Mouse (Mus musculus) midbrain, embryonic 15.5 days (tissue): ENCODE results near the gene Ugt1a5. TPM values are rescaled to one million over a fixed set of nuclear protein-coding genes. Genes with fewer than 3 reads are reported as not detected.

ENCODE experiments used
- ATAC-seq: fragments of 200-750 bp; cut with Nextera tagmentation; replicated peaks from 2 replicates; pipeline ENCODE4 v1.8.0; 2017; ENCODE audit warnings: moderate TSS enrichment
- H3K27ac ChIP-seq: fragments of 300-500 bp; sonication (generic); 2 replicates; pipeline ENCODE4 v1.5.1; 2015; ENCODE audit warnings: mild to moderate bottlenecking, inconsistent platforms
- H3K27me3 ChIP-seq: fragments of 300-500 bp; sonication (generic); replicated peaks from 2 replicates; pipeline ENCODE4 v1.6.1; 2015; ENCODE audit warnings: inconsistent platforms
- H3K36me3 ChIP-seq: fragments of 300-500 bp; sonication (generic); replicated peaks from 2 replicates; pipeline ENCODE4 v1.6.1; 2015; ENCODE audit warnings: inconsistent platforms
- H3K4me1 ChIP-seq: fragments of 300-500 bp; sonication (generic); 2 replicates; pipeline ENCODE4 v1.6.1; 2015; ENCODE audit warnings: inconsistent platforms
- H3K4me2 ChIP-seq: fragments of 300-500 bp; sonication (generic); 2 replicates; pipeline ENCODE4 v1.6.1; 2015; ENCODE audit warnings: inconsistent platforms, mild to moderate bottlenecking, moderate library complexity
- H3K4me3 ChIP-seq: fragments of 300-500 bp; sonication (generic); 2 replicates; pipeline ENCODE4 v1.5.1; 2015; ENCODE audit warnings: mild to moderate bottlenecking, inconsistent platforms
- H3K9ac ChIP-seq: fragments of 300-500 bp; sonication (generic); 2 replicates; pipeline ENCODE4 v1.6.1; 2015; ENCODE audit warnings: mild to moderate bottlenecking, inconsistent platforms
- H3K9me3 ChIP-seq: fragments of 300-500 bp; sonication (generic); 2 replicates; pipeline ENCODE4 v1.6.1; 2016; ENCODE audit warnings: inconsistent platforms
- WGBS: fragments of 180-500 bp; shearing (Covaris S2); methylation state at CpG from one replicate; pipeline ENCODE4 v1.1.7; 2015; ENCODE audit warnings: mixed read lengths; 5-methylcytosine and 5-hydroxymethylcytosine counted together
- polyA plus RNA-seq: library from polyadenylated mRNA; unstranded; fragments of >200 nt; fragmentation: Nextera tagmentation; extraction: Ambion mirVana; gene quantifications from 2 replicates; pipeline ENCODE4 v1.2.1, GENCODE M21; 2015

Ugt1a5 gene
- polyA plus RNA-seq, 1 experiment from 2014 or later = not detected

DNA sequence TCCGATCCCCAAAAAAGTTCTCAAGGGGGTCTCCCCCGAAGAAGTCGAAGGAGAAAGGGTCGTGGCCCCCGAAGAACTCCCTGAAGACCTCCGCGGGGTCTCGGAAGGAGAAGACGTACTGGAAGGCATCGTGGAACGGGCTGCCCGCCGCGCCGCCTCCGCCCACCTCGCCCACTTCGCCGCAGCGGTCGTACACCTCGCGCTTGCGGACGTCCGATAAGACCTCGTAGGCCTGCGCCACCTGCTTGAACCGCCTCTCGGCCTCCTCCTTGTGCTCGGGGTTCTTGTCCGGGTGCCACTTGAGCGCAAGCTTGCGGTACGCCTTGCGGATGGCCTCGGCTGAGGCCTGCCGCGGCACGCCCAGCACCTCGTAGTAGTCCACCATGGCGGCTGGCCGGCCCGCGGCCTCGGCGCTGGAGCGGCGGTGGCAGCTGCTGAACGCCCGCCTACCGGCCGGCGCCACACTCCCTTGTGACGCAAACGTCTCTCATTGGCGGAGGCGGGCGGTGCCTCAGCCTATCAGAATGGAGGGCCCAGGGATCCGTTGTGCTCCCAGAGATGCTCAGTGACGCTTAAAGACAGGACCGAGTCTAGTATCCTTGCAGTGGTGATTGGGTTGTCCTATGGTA lies 39.6 kb downstream of the Ugt1a5 start, which contains the start of gene Dnajb3:
TSS of gene Dnajb3 (minus strand) at position 489 of the 629 bp plus-strand sequence.
- H3K9ac ChIP-seq = peak within 1 kb of the TSS; percentile 73
- H3K9me3 ChIP-seq = no peaks in the 10 kb centered on the region; the same call in 1 of the 2 replicates
- H3K36me3 ChIP-seq = no peaks in the 10 kb centered on the region
- no peaks in the 10 kb centered on the region for H3K27me3 ChIP-seq
- H3K27ac ChIP-seq = peak within 1 kb of the TSS; percentile 58; the same call in 1 of the 2 replicates
- peak; percentile 100 for ATAC-seq
- peak within 1 kb of the TSS; percentile 89 for H3K4me2 ChIP-seq
- H3K4me3 ChIP-seq = peak within 1 kb of the TSS; percentile 58
- H3K4me1 ChIP-seq = peaks cover 10% of the 10 kb centered on the region
- WGBS = 6% methylated on average over 62 of the region's 62 CpGs

DNA sequence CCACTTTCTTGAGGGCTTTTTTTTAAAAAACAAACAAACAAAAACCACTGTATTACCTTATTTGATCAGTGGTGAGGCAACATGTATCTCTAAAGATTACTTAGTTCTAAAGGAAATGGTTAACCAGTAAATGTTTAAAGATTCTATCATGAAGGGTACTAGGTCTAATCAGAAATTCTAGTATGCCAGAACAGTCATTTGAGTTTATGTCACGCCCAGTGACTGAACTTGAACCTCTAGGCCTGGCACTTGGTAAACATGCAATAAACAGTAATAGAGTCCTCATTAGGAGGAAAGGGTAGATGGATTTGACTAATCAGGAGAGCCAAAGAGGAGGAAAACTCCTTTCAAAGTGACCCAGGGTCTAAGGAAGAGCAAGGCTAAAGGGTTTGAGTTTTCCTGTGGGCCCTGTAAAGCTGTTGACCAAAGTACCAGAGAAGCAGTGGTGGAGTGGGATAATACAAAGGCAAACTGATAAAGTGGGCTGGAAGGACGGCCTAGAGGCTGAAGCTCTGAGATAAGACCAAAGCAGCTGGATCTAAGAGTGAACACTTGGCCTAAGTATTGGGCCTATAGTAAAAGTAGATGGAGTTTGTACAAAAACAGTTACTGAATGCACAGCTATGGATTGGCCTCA lies 41.1 kb downstream of the Ugt1a5 start:
- ATAC-seq = no peak
- Histone ChIP-seq H3K4me3 (no peak overlapping the region), H3K27me3 (no peaks in the 10 kb centered on the region), H3K9ac (no peak overlapping the region), H3K4me2 (no peak overlapping the region), H3K36me3 (no peaks in the 10 kb centered on the region), H3K4me1 (peaks cover 10% of the 10 kb centered on the region), H3K9me3 (peaks cover 8% of the 10 kb centered on the region), H3K27ac (no peak overlapping the region)
- 82% methylated on average over 2 of the region's 2 CpGs for WGBS

DNA sequence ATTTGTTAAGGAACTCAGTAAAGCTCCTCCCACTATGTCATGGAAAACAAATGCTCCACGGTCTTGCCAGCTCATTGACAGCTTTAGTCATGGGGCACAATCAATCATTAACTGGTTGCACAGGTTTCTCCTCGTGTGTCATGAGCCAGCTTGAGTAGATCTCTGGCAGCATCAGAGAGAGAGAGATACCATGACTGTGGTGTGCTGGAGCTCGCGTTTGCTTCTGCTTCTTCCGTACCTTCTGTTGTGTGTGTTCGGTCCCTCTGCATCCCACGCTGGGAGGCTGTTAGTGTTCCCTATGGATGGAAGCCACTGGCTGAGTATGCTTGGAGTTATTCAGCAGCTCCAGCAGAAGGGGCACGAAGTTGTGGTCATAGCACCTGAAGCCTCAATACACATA lies 46.0 kb downstream of the Ugt1a5 start, which contains the start of gene Ugt1a1:
TSS of gene Ugt1a1 (plus strand) at position 148 of the 400 bp plus-strand sequence.
- H3K36me3 ChIP-seq = no peaks in the 10 kb centered on the region
- H3K4me1 ChIP-seq = no peaks in the 10 kb centered on the region
- H3K9ac ChIP-seq = no peak within 1 kb of the TSS
- 70% methylated on average over 8 of the region's 8 CpGs for WGBS
- no peaks in the 10 kb centered on the region for H3K27me3 ChIP-seq
- H3K27ac ChIP-seq = no peak within 1 kb of the TSS
- no peak within 1 kb of the TSS for H3K4me3 ChIP-seq
- no peak within 1 kb of the TSS for H3K4me2 ChIP-seq
- H3K9me3 ChIP-seq = peaks cover 52% of the 10 kb centered on the region
- ATAC-seq = 0 out of 2 replicates have a peak, but pooled peaks have one; percentile 25

DNA sequence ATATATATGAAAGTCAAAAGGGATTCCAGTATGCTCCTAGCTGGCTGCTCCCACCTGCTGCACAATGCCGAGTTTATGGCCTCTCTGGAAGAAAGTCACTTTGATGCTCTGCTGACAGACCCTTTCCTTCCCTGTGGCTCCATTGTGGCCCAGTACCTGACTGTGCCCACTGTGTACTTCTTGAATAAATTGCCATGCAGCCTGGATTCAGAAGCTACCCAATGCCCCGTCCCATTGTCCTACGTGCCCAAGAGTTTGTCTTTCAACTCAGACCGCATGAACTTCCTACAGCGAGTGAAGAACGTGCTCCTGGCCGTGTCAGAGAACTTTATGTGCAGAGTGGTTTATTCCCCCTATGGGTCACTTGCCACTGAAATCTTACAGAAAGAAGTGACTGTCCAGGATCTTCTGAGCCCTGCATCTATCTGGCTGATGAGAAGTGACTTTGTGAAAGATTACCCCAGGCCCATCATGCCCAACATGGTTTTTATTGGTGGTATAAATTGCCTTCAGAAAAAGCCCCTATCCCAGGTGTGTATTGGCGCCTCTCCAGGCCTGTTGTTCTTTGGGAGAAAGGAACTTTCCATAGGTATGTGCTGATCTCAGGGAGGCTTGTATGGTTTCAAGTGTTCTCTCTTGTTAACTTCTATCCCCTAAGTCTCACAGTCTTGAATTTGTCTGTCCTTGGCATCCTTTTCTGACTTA lies 46.7 kb downstream of the Ugt1a5 start:
- Histone ChIP-seq H3K27ac (no peak overlapping the region), H3K36me3 (no peaks in the 10 kb centered on the region), H3K9me3 (peaks cover 59% of the 10 kb centered on the region), H3K4me3 (no peak overlapping the region), H3K9ac (no peak overlapping the region), H3K4me1 (no peaks in the 10 kb centered on the region), H3K27me3 (no peaks in the 10 kb centered on the region), H3K4me2 (no peak overlapping the region)
- 61% methylated on average over 8 of the region's 8 CpGs for WGBS
- 0 out of 2 replicates have a peak, but pooled peaks have one; percentile 12 for ATAC-seq

DNA sequence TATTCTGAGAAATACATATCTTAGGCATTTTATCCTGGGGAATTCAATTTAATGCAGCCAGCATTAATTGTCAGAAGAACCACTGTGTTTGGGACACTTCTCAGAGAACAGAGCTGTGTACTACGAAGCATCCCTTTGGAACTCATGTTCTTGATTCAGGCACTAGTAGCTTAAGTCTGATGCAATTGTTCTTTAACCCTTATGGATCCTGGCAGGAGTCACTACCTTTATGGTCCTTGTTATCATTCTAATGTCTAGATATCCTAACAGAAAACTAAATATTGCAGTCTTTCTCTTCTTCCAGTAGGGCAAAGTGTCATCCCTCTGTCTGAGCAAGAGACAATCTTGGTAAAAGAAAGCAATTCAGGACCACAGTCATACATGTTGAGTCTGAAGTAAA lies 47.2 kb downstream of the Ugt1a5 start:
- Histone ChIP-seq H3K9ac (no peak overlapping the region), H3K27ac (no peak overlapping the region), H3K4me3 (no peak overlapping the region), H3K36me3 (no peaks in the 10 kb centered on the region), H3K4me2 (no peak overlapping the region), H3K9me3 (peaks cover 61% of the 10 kb centered on the region), H3K27me3 (no peaks in the 10 kb centered on the region), H3K4me1 (no peaks in the 10 kb centered on the region)
- no peak for ATAC-seq
- 77% methylated on average over 1 of the region's 1 CpGs for WGBS

DNA sequence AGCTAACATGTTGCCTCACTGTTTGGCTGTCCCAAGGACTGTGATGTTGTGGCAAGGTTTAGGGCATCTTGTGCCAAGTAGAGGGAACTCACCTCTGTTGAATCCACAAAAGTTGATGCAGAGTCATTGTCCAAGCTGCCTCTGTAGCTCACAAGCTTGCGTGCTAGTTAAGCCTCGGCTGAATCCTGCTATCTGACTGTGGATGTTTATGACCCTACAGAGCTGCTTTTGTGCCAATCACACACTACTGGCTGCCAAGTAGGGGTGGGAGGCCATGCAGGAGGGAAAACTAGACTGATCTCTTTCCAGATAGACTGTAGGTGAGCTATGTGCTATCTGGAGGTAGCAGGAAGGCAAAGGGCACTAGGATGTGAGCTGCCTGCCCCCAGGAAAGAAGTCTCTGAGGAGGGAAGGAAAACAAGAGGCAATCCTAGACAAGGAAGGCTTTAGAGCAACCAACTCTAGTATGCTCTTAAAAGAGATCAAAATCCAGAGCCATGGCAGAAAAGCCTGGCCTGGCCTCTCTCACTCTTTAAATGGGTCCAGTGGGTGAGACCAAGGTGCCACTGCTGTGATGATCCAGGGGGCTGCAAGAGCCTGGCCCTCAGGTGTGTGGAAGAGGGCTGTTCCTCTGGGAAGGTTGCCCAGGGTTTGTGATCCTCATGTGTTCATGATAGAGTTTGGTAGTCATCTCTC lies 48.1 kb downstream of the Ugt1a5 start:
- no peak for ATAC-seq
- Histone ChIP-seq H3K27me3 (no peaks in the 10 kb centered on the region), H3K27ac (no peak overlapping the region), H3K9me3 (peaks cover 61% of the 10 kb centered on the region), H3K4me2 (no peak overlapping the region), H3K4me3 (no peak overlapping the region), H3K4me1 (no peaks in the 10 kb centered on the region), H3K36me3 (no peaks in the 10 kb centered on the region), H3K9ac (no peak overlapping the region)
- WGBS = 83% methylated on average over 2 of the region's 2 CpGs

DNA sequence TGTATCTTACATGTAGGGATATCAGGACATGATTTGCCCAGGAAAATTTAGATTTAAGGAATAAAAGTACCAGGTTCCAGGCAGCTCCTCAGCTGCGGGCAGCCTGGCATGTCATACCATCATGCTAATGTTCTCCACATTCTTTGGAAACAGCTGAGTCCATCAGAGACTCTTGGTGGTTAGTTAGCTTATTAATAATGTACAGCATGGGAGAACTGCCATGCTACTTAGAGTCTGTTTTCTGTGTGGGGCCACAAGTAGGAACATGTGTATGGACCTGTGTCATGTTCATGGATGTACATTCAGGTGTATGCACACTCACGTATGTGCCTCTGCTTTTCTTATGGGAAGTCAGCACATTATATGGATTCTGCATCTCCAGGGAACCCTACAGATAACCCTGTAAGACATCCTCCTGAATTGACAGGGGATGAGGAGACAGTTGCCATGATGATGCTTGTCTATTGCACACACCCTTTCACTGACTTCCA lies 48.7 kb downstream of the Ugt1a5 start:
- Histone ChIP-seq H3K27ac (no peak overlapping the region), H3K4me2 (no peak overlapping the region), H3K9me3 (peaks cover 61% of the 10 kb centered on the region), H3K4me1 (no peaks in the 10 kb centered on the region), H3K27me3 (no peaks in the 10 kb centered on the region), H3K36me3 (no peaks in the 10 kb centered on the region), H3K9ac (no peak overlapping the region), H3K4me3 (no peak overlapping the region)
- 79% methylated on average over 2 of the region's 2 CpGs for WGBS
- no peak for ATAC-seq

DNA sequence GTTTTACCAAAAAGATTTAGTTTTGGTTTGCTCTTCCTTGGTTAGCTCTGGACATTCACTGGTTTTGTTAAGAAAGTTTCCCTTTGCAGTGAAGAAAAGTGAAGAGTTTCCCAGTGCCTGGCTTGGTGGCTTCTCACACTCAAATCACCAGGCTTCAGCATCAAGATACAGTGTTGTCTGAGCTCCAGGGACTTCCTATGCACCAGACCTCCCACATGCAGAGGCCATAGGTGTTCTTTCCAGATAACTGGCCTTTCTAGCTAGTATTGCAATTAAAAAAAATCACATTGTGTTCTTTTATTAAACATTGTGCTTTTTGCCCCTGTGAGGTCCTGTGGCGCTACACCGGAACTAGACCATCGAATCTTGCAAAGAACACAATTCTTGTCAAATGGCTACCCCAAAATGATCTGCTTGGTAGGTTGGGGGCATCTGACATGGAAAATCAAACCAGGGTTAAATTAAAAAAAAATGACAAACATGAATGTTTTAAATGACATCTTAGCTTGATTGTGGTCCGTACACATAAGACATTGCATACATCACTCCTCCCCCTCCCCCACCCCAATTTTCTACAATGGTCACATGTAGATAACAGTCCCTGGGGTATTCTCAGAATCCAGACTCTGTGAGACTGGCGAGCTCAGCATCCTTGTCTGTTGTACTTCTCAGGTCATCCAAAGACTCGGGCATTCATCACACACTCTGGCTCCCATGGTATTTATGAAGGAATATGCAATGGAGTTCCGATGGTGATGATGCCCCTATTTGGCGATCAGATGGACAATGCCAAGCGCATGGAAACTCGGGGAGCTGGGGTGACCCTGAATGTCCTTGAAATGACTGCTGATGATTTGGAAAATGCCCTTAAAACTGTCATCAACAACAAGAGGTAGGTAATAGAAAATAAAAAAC lies 49.9 kb downstream of the Ugt1a5 start:
- no peaks in the 10 kb centered on the region for H3K27me3 ChIP-seq
- no peak overlapping the region for H3K27ac ChIP-seq
- no peak overlapping the region for H3K4me3 ChIP-seq
- H3K9me3 ChIP-seq = peaks cover 61% of the 10 kb centered on the region
- no peaks in the 10 kb centered on the region for H3K36me3 ChIP-seq
- 73% methylated on average over 10 of the region's 10 CpGs for WGBS
- no peak for ATAC-seq
- no peak overlapping the region for H3K4me2 ChIP-seq
- H3K4me1 ChIP-seq = no peaks in the 10 kb centered on the region
- H3K9ac ChIP-seq = no peak overlapping the region

DNA sequence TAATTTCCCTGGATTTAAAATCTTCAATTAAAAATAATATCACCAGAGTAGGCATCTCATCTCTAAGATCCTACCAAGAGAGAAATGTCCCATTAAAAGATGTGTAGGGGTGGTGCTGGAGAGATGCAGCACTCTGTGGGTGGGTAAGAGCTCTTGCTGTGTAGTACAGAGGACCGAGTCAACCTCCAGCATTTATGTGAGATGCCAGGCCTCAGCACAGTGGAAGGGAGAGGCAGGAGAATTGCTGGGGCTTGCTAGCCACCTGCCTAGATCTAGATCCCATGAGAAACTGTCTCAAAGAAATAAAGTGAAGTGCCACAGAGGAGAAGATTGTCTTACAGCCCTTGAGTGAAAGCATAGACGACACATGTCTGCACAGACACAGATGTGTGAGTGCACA lies 50.7 kb downstream of the Ugt1a5 start:
- Histone ChIP-seq H3K4me2 (no peak overlapping the region), H3K4me1 (no peaks in the 10 kb centered on the region), H3K9ac (no peak overlapping the region), H3K9me3 (peaks cover 58% of the 10 kb centered on the region), H3K4me3 (no peak overlapping the region), H3K27me3 (no peaks in the 10 kb centered on the region), H3K36me3 (no peaks in the 10 kb centered on the region), H3K27ac (no peak overlapping the region)
- 51% methylated on average over 2 of the region's 2 CpGs for WGBS
- no peak for ATAC-seq

DNA sequence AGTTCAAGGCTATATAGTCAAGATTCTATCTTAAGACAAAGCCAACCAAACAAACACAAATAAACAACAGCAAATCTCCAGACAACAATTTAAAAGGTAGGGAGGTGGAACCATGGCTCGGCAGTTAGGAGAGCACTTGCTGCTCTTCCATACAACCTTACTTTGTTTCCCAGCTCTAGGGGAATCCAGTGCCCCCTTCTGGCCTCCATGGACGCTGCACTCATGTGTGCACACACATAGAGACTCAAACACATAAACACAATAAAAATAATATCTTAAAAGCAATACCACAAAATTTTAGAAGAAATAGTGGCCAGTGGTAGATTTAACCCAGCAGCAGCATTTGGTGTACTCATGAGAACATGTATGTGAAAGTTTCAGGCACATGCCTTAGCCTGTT lies 51.3 kb downstream of the Ugt1a5 start:
- 61% methylated on average over 2 of the region's 2 CpGs for WGBS
- Histone ChIP-seq H3K27me3 (no peaks in the 10 kb centered on the region), H3K4me1 (no peaks in the 10 kb centered on the region), H3K9me3 (peaks cover 54% of the 10 kb centered on the region), H3K36me3 (no peaks in the 10 kb centered on the region), H3K9ac (no peak overlapping the region), H3K4me2 (no peak overlapping the region), H3K27ac (no peak overlapping the region), H3K4me3 (no peak overlapping the region)
- no peak for ATAC-seq

DNA sequence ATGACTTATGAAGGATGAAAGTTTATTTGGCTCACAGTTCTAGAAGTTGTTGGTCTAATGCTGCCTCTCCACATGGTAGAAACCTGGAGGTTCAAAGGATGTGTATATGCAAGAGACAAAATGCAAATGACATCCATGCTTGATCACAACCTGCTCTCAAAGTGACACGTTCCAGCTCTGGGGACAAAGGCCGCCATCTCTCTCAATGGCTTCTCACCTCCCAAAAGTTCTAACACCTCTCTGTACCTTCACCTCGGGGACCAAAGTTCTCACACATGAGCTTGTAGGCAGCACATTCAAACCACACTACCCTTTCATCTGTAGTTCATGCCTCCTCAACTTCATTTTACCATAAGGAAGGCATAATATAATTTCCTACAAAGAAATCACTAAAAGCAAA lies 51.8 kb downstream of the Ugt1a5 start:
- Histone ChIP-seq H3K4me3 (no peak overlapping the region), H3K9ac (no peak overlapping the region), H3K36me3 (no peaks in the 10 kb centered on the region), H3K4me1 (no peaks in the 10 kb centered on the region), H3K4me2 (no peak overlapping the region), H3K27ac (no peak overlapping the region), H3K27me3 (no peaks in the 10 kb centered on the region), H3K9me3 (peaks cover 52% of the 10 kb centered on the region)
- ATAC-seq = no peak
- WGBS = 43% methylated on average over 3 of the region's 3 CpGs
